Mouse (Mus musculus) brain, embryonic 14.5 days (tissue): ENCODE data around the gene Slc47a2.

ENCODE experiments used
- CTCF ChIP-seq: fragments of 200-500 bp; IDR thresholded peaks from 2 replicates; pipeline ENCODE4 v1.5.1; 2012; ENCODE audit warnings: inconsistent platforms, mild to moderate bottlenecking, moderate library complexity, borderline replicate concordance; ENCODE audit not compliant: insufficient read depth, insufficient read length; ENCODE audit errors: extremely low read depth
- POLR2A ChIP-seq: fragments of 200-500 bp; IDR thresholded peaks from 2 replicates; pipeline ENCODE4 v1.6.1; 2012; ENCODE audit warnings: mild to moderate bottlenecking, inconsistent platforms, borderline replicate concordance; ENCODE audit not compliant: poor library complexity, insufficient read depth, insufficient read length, severe bottlenecking; ENCODE audit errors: extremely low read depth

- TF ChIP-seq POLR2A = no peak
- no peak for TF ChIP-seq CTCF
These were observed 11.7 kb upstream of the Slc47a2 start for GRCm38 (mm10) chr11:61354346-61354745.
